Mouse (Mus musculus): ENCODE results near the gene Gm10720.
A peak's percentile ranks its signal among the peaks of the same experiment; 100 is the strongest.
"Not testable (repeated sequence)": the region's sequence is repeated elsewhere in the genome, so short reads cannot be mapped to it uniquely, and the experiment has no call there.

Gm10720 gene

GRCm38 (mm10) chr9:3024912-3025467 is 9.5 kb downstream of the Gm10720 start, which contains the start of gene Gm10717:
Gene Gm10717 (plus strand): TSS chr9:3025417.
- not testable (repeated sequence) for DNase-seq (ENCODE audit: extremely low spot score, low spot score)

GRCm38 (mm10) chr9:3025653-3026052 is 10.2 kb downstream of the Gm10720 start:
- not testable (repeated sequence) for DNase-seq (ENCODE audit: extremely low spot score, low spot score)

GRCm38 (mm10) chr9:3026136-3026535 is 10.7 kb downstream of the Gm10720 start:
- DNase-seq (ENCODE audit: extremely low spot score, low spot score): not testable (repeated sequence)

GRCm38 (mm10) chr9:3026741-3027140 is 11.3 kb downstream of the Gm10720 start:
- DNase-seq (ENCODE audit: extremely low spot score, low spot score): not testable (repeated sequence)

- peak; percentile 75 for DNase-seq (ENCODE audit: extremely low spot score, low spot score)
Measured at GRCm38 (mm10) chr9:3027200-3027599, 11.7 kb downstream of the Gm10720 start.

- DNase-seq (ENCODE audit: extremely low spot score, low spot score): not testable (repeated sequence)
Measured at GRCm38 (mm10) chr9:3029276-3030000, 14.0 kb downstream of the Gm10720 start.

- DNase-seq (ENCODE audit: extremely low spot score, low spot score): peak; percentile 99
Measured at GRCm38 (mm10) chr9:3030677-3031318, 15.3 kb downstream of the Gm10720 start.

GRCm38 (mm10) chr9:3034299-3034698 is 18.8 kb downstream of the Gm10720 start, which contains the start of gene Gm17535:
Gene Gm17535 (plus strand): TSS chr9:3034599.
- not testable (repeated sequence) for DNase-seq (ENCODE audit: extremely low spot score, low spot score)

GRCm38 (mm10) chr9:3036577-3036976 is 21.1 kb downstream of the Gm10720 start, which contains the start of gene Gm10715:
Gene Gm10715 (plus strand): TSS chr9:3036877.
- not testable (repeated sequence) for DNase-seq (ENCODE audit: extremely low spot score, low spot score)

- peak; percentile 13 for DNase-seq (ENCODE audit: extremely low spot score, low spot score)
Measured at GRCm38 (mm10) chr9:3038161-3038560, 22.7 kb downstream of the Gm10720 start.

All from neural tube, embryonic 10.5 days (tissue).